Mouse (Mus musculus) neural tube, embryonic 12.5 days (tissue): ENCODE measurements around the gene Large2. TPM values are rescaled to one million over a fixed set of nuclear protein-coding genes. Genes with fewer than 3 reads are reported as not detected.

Experiments used
- ATAC-seq: fragments of 200-750 bp; cut with Nextera tagmentation; 2 replicates; pipeline ENCODE4 v1.8.0; 2017; ENCODE audit warnings: low read depth, mild to moderate bottlenecking, moderate TSS enrichment, moderate library complexity; ENCODE audit not compliant: low FRiP score
- H3K27ac ChIP-seq: fragments of 300-500 bp; sonication (generic); 2 replicates; pipeline ENCODE4 v1.5.1; 2016
- H3K27me3 ChIP-seq: fragments of 300-500 bp; sonication (generic); replicated peaks from 2 replicates; pipeline ENCODE4 v1.6.1; 2016; ENCODE audit warnings: mild to moderate bottlenecking
- H3K36me3 ChIP-seq: fragments of 300-500 bp; sonication (generic); 2 replicates; pipeline ENCODE4 v1.6.1; 2016; ENCODE audit warnings: mild to moderate bottlenecking
- H3K4me1 ChIP-seq: fragments of 300-500 bp; sonication (generic); 2 replicates; pipeline ENCODE4 v1.6.1; 2016
- H3K4me2 ChIP-seq: fragments of 300-500 bp; sonication (generic); replicated peaks from 2 replicates; pipeline ENCODE4 v1.6.1; 2016; ENCODE audit warnings: mild to moderate bottlenecking
- H3K4me3 ChIP-seq: fragments of 300-500 bp; sonication (generic); 2 replicates; pipeline ENCODE4 v1.5.1; 2016
- H3K9ac ChIP-seq: fragments of 300-500 bp; sonication (generic); 2 replicates; pipeline ENCODE4 v1.6.1; 2016; ENCODE audit warnings: mild to moderate bottlenecking
- H3K9me3 ChIP-seq: fragments of 300-500 bp; sonication (generic); 2 replicates; pipeline ENCODE4 v1.6.1; 2016; ENCODE audit warnings: mild to moderate bottlenecking
- WGBS: fragments of 180-500 bp; shearing (Covaris S2); methylation state at CpG from one replicate; pipeline ENCODE4 v1.1.7; 2016; 5-methylcytosine and 5-hydroxymethylcytosine counted together
- polyA plus RNA-seq: library from polyadenylated mRNA; unstranded; fragments of >200 nt; fragmentation: Nextera tagmentation; extraction: Ambion mirVana; gene quantifications from 2 replicates; pipeline ENCODE4 v1.2.1, GENCODE M21; 2016

Large2 gene
- polyA plus RNA-seq, 1 experiment from 2014 or later, result 2.6 TPM

- Histone ChIP-seq H3K9me3 (no peaks in the 10 kb centered on the region), H3K36me3 (peaks cover 46% of the 10 kb centered on the region), H3K27ac (no peak overlapping the region), H3K27me3 (no peaks in the 10 kb centered on the region), H3K4me3 (peak overlapping the region; percentile 78), H3K4me2 (peak overlapping the region; percentile 91), H3K4me1 (peaks cover 54% of the 10 kb centered on the region), H3K9ac (peak overlapping the region; percentile 85)
- 44% methylated on average over 3 of the region's 3 CpGs for WGBS
- no peak for ATAC-seq
Measured at GRCm38 (mm10) chr2:92388081-92388517, 13.4 kb upstream of the Large2 start.

DNA sequence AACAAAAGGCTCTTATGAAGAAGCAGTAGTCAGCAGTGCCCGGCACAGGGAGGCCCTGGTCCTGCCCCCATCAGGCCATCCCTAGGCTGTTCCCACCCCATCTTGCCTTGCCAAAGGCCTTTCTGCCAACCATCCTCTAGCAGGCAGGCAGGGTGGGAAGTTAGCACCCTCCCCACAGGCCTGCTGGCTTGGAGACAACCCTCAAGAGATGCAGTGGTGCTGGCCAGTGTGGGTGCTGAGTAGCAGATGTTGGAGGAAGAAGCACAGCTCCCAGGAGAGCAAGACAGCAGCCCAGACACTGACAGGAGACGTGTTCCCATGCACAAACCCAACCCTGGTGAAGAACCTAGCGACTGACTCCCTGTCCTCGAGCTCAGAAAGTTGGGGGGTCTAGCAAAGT is 13.0 kb upstream of the Large2 start:
- ATAC-seq, result no peak
- peak overlapping the region; percentile 91 for H3K4me2 ChIP-seq
- H3K36me3 ChIP-seq, result peaks cover 51% of the 10 kb centered on the region
- H3K4me3 ChIP-seq, result peak overlapping the region; percentile 11; the same call in 1 of the 2 replicates
- H3K9ac ChIP-seq, result 0 out of 2 replicates have a peak overlapping the region, but pooled peaks have one; percentile 40
- H3K27me3 ChIP-seq, result no peaks in the 10 kb centered on the region
- H3K9me3 ChIP-seq, result no peaks in the 10 kb centered on the region
- peaks cover 49% of the 10 kb centered on the region for H3K4me1 ChIP-seq
- 73% methylated on average over 4 of the region's 4 CpGs for WGBS
- no peak overlapping the region for H3K27ac ChIP-seq

DNA sequence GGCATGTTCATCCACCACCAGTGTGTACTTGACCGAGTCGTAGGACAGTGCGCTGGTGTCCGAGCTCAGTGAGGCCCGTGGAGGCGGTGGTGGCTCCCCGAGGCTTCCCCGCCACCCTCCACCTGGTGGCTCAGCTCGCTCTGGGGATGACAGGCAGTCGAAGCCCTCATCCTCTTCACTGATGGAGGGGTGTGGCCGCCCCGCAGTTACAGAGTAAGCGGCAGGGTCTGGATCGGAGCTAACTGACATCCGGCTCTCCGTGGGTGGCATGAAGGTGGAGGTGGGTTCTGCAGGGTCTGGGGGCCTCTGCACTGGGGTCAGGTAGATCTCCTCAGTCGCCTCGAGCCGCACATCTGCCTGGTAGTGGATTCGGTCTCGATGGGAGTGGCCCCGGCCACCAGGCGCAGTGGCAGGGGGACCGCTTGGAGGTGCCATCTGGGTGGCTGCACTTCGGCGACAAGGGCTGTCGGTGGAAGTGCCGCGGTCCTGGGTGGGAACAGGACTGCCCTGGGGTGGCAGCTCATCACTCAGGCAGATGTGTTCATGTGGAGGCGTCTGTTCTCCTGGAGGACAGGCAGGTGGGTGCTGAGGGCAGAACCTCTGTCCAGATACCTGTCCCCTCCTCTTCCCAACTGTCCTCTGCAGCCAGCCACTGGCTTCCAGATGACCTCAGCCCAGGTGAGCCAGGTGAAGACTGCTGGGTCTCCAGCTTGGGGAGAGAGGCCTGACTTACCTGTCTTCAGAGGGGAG is 12.3 kb upstream of the Large2 start:
- 93% methylated on average over 30 of the region's 30 CpGs for WGBS
- Histone ChIP-seq H3K4me1 (peaks cover 43% of the 10 kb centered on the region), H3K9ac (no peak overlapping the region), H3K9me3 (no peaks in the 10 kb centered on the region), H3K4me3 (no peak overlapping the region), H3K4me2 (peak overlapping the region; percentile 91), H3K27me3 (no peaks in the 10 kb centered on the region), H3K36me3 (peaks cover 57% of the 10 kb centered on the region), H3K27ac (no peak overlapping the region)
- ATAC-seq, result no peak

DNA sequence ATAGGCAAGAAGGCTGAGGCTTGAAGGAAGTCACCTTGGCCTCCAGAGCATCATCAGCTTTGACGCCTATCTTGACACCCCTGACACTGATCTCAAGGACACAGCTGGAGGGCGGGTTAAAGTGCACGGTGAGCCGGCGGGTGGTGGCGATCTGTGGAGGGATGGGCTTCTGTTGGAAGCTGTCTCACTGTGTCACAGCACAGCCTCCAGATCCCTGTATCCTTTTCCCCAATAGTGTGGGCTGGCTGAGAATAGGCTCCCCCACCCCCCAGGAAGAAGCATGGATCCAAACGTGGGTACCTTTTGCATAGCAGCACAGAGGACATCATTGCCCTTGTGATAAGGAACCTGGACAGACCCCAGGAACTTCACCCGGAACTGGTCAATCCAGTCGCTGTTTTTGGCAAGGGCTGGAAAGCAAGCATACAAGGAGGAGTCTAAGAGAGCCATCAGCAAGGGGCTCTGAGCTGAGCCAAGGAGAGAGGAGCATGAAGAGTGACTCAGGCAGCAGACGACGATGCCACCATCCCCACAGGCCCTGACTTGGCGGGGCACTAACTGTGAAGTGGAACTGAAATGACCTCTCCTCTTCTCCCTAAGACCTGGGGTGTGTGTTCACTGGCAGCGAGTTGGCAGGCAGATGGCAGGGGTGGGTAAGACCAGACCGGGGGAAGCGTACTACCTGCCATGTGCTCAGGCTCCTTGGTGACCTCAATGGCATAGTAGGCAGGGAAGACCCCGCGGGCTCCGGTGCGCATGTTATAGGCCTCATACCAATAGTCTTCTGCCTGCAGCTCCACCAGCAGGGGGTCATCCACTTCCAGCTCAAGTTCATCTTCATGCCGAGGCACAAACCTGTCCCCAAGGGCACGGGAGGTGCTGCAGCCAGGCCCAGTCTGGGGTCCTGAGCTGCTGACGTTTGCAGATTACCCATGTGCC is 10.7 kb upstream of the Large2 start:
- ATAC-seq, result no peak
- Histone ChIP-seq H3K4me3 (no peak overlapping the region), H3K4me1 (peaks cover 26% of the 10 kb centered on the region), H3K9ac (no peak overlapping the region), H3K4me2 (no peak overlapping the region), H3K27me3 (no peaks in the 10 kb centered on the region), H3K9me3 (no peaks in the 10 kb centered on the region), H3K27ac (no peak overlapping the region), H3K36me3 (peaks cover 73% of the 10 kb centered on the region)
- WGBS, result 87% methylated on average over 22 of the region's 22 CpGs

DNA sequence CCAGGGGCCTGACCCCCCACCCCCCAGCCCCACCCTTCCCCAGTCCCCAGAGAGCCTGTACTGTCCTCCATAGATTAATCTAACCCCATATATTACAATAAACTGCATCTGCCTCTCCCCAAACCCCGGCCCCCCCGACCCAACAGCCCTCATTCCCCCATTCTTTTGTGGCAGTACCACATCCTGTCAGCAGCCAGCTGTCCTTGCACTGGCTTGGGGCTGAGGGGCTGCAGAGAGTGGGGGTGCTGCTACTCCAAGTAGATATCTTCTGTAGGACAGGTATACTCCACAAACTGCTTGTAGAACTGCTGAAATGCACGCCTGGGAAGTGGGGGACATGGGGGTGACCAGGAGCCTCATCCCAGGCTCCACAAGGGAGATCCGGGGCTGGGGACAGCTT is 9.4 kb upstream of the Large2 start:
- no peak overlapping the region for H3K4me2 ChIP-seq
- peaks cover 86% of the 10 kb centered on the region for H3K36me3 ChIP-seq
- WGBS, result 76% methylated on average over 4 of the region's 4 CpGs
- ATAC-seq, result no peak
- no peak overlapping the region for H3K4me3 ChIP-seq
- H3K4me1 ChIP-seq, result peaks cover 17% of the 10 kb centered on the region
- no peaks in the 10 kb centered on the region for H3K9me3 ChIP-seq
- H3K27me3 ChIP-seq, result no peaks in the 10 kb centered on the region
- no peak overlapping the region for H3K27ac ChIP-seq
- H3K9ac ChIP-seq, result no peak overlapping the region

- H3K4me2 ChIP-seq, result no peak overlapping the region
- peaks cover 8% of the 10 kb centered on the region for H3K4me1 ChIP-seq
- no peaks in the 10 kb centered on the region for H3K27me3 ChIP-seq
- no peaks in the 10 kb centered on the region for H3K9me3 ChIP-seq
- no peak overlapping the region for H3K27ac ChIP-seq
- H3K9ac ChIP-seq, result no peak overlapping the region
- ATAC-seq, result no peak
- no peak overlapping the region for H3K4me3 ChIP-seq
- WGBS, result 78% methylated on average over 4 of the region's 4 CpGs
- peaks cover 100% of the 10 kb centered on the region for H3K36me3 ChIP-seq
Measured at GRCm38 (mm10) chr2:92382759-92383158, 8.1 kb upstream of the Large2 start.

- no peak for ATAC-seq
- H3K27me3 ChIP-seq, result no peaks in the 10 kb centered on the region
- no peaks in the 10 kb centered on the region for H3K9me3 ChIP-seq
- no peak within 1 kb of the TSS for H3K4me2 ChIP-seq
- H3K36me3 ChIP-seq, result peaks cover 99% of the 10 kb centered on the region
- H3K9ac ChIP-seq, result no peak within 1 kb of the TSS
- WGBS, result 85% methylated on average over 5 of the region's 5 CpGs
- no peak within 1 kb of the TSS for H3K27ac ChIP-seq
- H3K4me1 ChIP-seq, result 0 out of 2 replicates have a peak, but pooled peaks cover under 1% of the 10 kb centered on the region
- no peak within 1 kb of the TSS for H3K4me3 ChIP-seq
Measured at GRCm38 (mm10) chr2:92381901-92382588, 7.4 kb upstream of the Large2 start, which contains the start of gene 1700029I15Rik. Gene 1700029I15Rik, plus strand, starts transcription at chr2:92382538.

GRCm38 (mm10) chr2:92381161-92381560 is 6.5 kb upstream of the Large2 start:
- Histone ChIP-seq H3K4me1 (peaks cover 4% of the 10 kb centered on the region), H3K9ac (no peak overlapping the region), H3K4me3 (no peak overlapping the region), H3K4me2 (no peak overlapping the region), H3K27me3 (no peaks in the 10 kb centered on the region), H3K27ac (no peak overlapping the region), H3K36me3 (peaks cover 91% of the 10 kb centered on the region), H3K9me3 (no peaks in the 10 kb centered on the region)
- WGBS, result 89% methylated on average over 5 of the region's 5 CpGs
- no peak for ATAC-seq

DNA sequence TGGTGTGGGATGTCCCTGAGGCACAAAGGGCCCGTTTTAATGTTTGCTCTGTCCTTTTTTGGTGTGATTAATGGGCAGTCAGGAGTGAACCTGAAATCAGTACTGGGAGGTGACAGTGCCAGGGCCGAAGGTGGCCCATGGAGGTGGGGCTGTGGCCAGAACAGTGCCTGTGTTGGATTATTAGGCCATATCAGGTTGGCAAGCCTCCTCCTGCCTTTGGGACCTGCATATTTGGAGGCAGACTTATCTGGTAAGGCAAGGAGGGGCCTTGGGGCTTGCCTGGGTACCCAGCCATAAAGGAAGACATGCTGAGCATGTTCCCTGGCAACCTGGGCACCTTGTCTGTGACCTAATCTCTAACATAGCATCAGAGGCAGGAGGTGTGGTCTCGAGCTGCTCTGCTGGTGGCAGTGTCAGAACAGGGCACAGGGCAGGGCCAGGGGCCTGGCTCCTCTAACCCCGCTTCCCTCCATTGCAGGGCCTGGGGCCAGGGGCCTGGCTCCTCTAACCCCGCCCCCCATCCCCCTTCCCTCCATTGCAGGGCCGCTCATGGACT is 5.9 kb upstream of the Large2 start:
- Histone ChIP-seq H3K36me3 (peaks cover 86% of the 10 kb centered on the region), H3K4me2 (no peak overlapping the region), H3K9me3 (no peaks in the 10 kb centered on the region), H3K4me1 (peaks cover 10% of the 10 kb centered on the region), H3K27me3 (no peaks in the 10 kb centered on the region), H3K9ac (no peak overlapping the region), H3K27ac (no peak overlapping the region), H3K4me3 (no peak overlapping the region)
- ATAC-seq, result no peak
- WGBS, result 81% methylated on average over 6 of the region's 6 CpGs

GRCm38 (mm10) chr2:92379783-92380494 is 5.3 kb upstream of the Large2 start:
- no peaks in the 10 kb centered on the region for H3K27me3 ChIP-seq
- H3K36me3 ChIP-seq, result peaks cover 79% of the 10 kb centered on the region
- H3K4me1 ChIP-seq, result peaks cover 11% of the 10 kb centered on the region
- ATAC-seq, result no peak
- no peak overlapping the region for H3K9ac ChIP-seq
- no peak overlapping the region for H3K4me3 ChIP-seq
- no peak overlapping the region for H3K27ac ChIP-seq
- WGBS, result 82% methylated on average over 17 of the region's 17 CpGs
- H3K9me3 ChIP-seq, result no peaks in the 10 kb centered on the region
- H3K4me2 ChIP-seq, result no peak overlapping the region

DNA sequence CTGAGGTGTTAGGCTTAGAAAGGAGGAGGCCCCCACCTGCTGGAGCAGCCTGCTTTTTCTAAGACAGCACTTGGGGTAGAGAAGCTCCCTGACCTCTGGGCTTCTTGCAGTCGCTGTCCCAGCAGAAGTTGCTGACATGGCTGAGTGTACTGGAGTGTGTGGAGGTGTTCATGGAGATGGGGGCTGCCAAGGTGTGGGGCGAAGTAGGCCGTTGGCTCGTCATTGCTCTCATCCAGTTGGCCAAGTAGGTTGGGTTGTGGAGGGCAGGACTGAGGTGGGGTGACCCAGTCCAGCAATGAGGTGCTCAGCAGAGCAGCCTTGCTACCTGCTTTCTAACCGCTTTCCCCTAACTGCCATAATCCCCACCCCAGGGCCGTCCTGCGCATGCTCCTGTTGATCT is 2.7 kb upstream of the Large2 start:
- H3K36me3 ChIP-seq, result peaks cover 53% of the 10 kb centered on the region

More for the DNA sequence above, 2.7 kb upstream of the Large2 start:
- no peak overlapping the region for H3K9ac ChIP-seq
- ATAC-seq, result no peak
- no peak overlapping the region for H3K4me3 ChIP-seq
- H3K4me2 ChIP-seq, result no peak overlapping the region
- 95% methylated on average over 7 of the region's 7 CpGs for WGBS
- H3K9me3 ChIP-seq, result no peaks in the 10 kb centered on the region
- 0 out of 2 replicates have a peak, but pooled peaks cover 3% of the 10 kb centered on the region for H3K27me3 ChIP-seq
- no peak overlapping the region for H3K27ac ChIP-seq
- H3K4me1 ChIP-seq, result peaks cover 16% of the 10 kb centered on the region
